In genomic region chr10:88501886-88502765, GRCm38 (mm10) we compare ENCODE assay signal across 10 mouse cellular contexts. TPM values are rescaled to one million over a fixed set of nuclear protein-coding genes. Genes with fewer than 3 reads are reported as not detected.
DNase-seq lines count a peak whose midpoint lies in the region; ATAC-seq and TF ChIP-seq lines count a peak whose summit lies in the region.
"Had no signal": no experiment of that assay in that cellular context is flagged by ENCODE, and none has a peak within 500 bp of the region (broad histone marks: within the 10 kb centered on the region; RNA-seq: fewer than 3 reads in every experiment).

No protein-coding gene starts in this region.

- H3K4me3 ChIP-seq in gastrocnemius, adult 2 months, result peak overlapping the region; percentile 79
- H3K4me3 ChIP-seq in brown adipose tissue, adult 24 weeks (ENCODE audit: insufficient read depth, low read depth, low read length), result peak overlapping the region; percentile 63
- H3K4me3 ChIP-seq in heart, embryonic 12.5 days, result no peak overlapping the region
- H3K4me3 ChIP-seq in limb, embryonic 14.5 days (replicated peaks; ENCODE audit: low read length), result no peak overlapping the region

- no peaks in the 10 kb centered on the region for H3K4me1 ChIP-seq in brown adipose tissue, adult 24 weeks (ENCODE audit: control insufficient read depth, insufficient read depth, insufficient read length, low read length)
- peaks cover 26% of the 10 kb centered on the region for H3K4me1 ChIP-seq in heart, embryonic 12.5 days (replicated peaks)
- H3K4me1 ChIP-seq in limb, embryonic 14.5 days (ENCODE audit: control insufficient read depth, insufficient read depth, low read length), result peaks cover 18% of the 10 kb centered on the region

- H3K27me3 ChIP-seq in heart, embryonic 12.5 days (replicated peaks), result no peaks in the 10 kb centered on the region
- no peaks in the 10 kb centered on the region for H3K27me3 ChIP-seq in limb, embryonic 14.5 days (ENCODE audit: control insufficient read depth, insufficient read depth, low read length)

- H3K36me3 ChIP-seq in heart, embryonic 12.5 days, result no peaks in the 10 kb centered on the region
- H3K36me3 ChIP-seq in limb, embryonic 14.5 days (ENCODE audit: control insufficient read depth, insufficient read depth, low read length), result no peaks in the 10 kb centered on the region
- H3K36me3 ChIP-seq: G1E had no signal

- TF ChIP-seq CTCF in gastrocnemius, adult 2 months (IDR thresholded peaks at IDR 0.05), result no peak

- no peaks in the 10 kb centered on the region; the same call in 1 of the 2 replicates for H3K9me3 ChIP-seq in heart, embryonic 12.5 days (replicated peaks)
- H3K9me3 ChIP-seq in limb, embryonic 14.5 days (ENCODE audit: control insufficient read depth, low read length), result no peaks in the 10 kb centered on the region

- TF ChIP-seq POLR2A in limb, embryonic 14.5 days (IDR thresholded peaks at IDR 0.05; ENCODE audit: borderline replicate concordance, extremely low read depth, insufficient read depth, insufficient read length), result no peak

- no peak overlapping the region for H3K9ac ChIP-seq in heart, embryonic 12.5 days
- no peak overlapping the region for H3K9ac ChIP-seq in limb, embryonic 14.5 days (ENCODE audit: low read depth, low read length, severe bottlenecking)

- 55% methylated on average over 13 of the region's 13 CpGs for WGBS in heart, embryonic 12.5 days
- WGBS in limb, embryonic 14.5 days, result 59% methylated on average over 13 of the region's 13 CpGs

- H3K27ac ChIP-seq in gastrocnemius, adult 2 months, result peak overlapping the region; percentile 92
- H3K27ac ChIP-seq in brown adipose tissue, adult 24 weeks (replicated peaks; ENCODE audit: low read depth, low read length), result peak overlapping the region; percentile 71
- no peak overlapping the region for H3K27ac ChIP-seq in heart, embryonic 12.5 days (ENCODE audit: poor library complexity, severe bottlenecking)
- no peak overlapping the region for H3K27ac ChIP-seq in limb, embryonic 14.5 days (replicated peaks; ENCODE audit: low read depth, low read length)

- no peak for DNase-seq in gastrocnemius, adult 2 months
- no peak for DNase-seq in gastrocnemius, postnatal 25 days
- no peak for DNase-seq in limb, embryonic 14.5 days (ENCODE audit: low spot score)
- DNase-seq in liver, result no peak
- no peak for DNase-seq in thymus, postnatal 14 days

- H3K4me2 ChIP-seq in heart, embryonic 12.5 days, result peak overlapping the region; percentile 2
- peak overlapping the region; percentile 17; the same call in 1 of the 2 replicates for H3K4me2 ChIP-seq in limb, embryonic 14.5 days (replicated peaks; ENCODE audit: low read depth, low read length, severe bottlenecking)

- intact Hi-C loops in gastrocnemius, adult 2 months (cut with DNase I), result loop anchor here (5.0 kb wide), 1 partner anchor 120 kb away; no protein-coding TSS in a partner anchor

- no peak for ATAC-seq in heart, embryonic 12.5 days (ENCODE audit: insufficient number of reproducible peaks, low FRiP score)
- ATAC-seq in limb, embryonic 14.5 days (ENCODE audit: low FRiP score, low read depth), result no peak
- no peak for ATAC-seq in megakaryocyte-erythroid progenitor cell, adult 5-6 weeks (replicated peaks; ENCODE audit: low FRiP score, low TSS enrichment, poor library complexity, severe bottlenecking)

RNA-seq across cellular contexts. Expression of gene Chpt1, which starts 1.7 kb away (rescaled TPM):
- total RNA-seq in gastrocnemius, adult 2 months (2021), result 100 to 1,000 TPM in 1 of 2 experiments, 10 to 100 TPM in 1; 85.2 to 129 TPM
- 100 to 1,000 TPM; 102 to 103 TPM for total RNA-seq in gastrocnemius, postnatal 25 days (2021)
- polyA plus RNA-seq in brown adipose tissue, adult 24 weeks (2012; ENCODE audit: insufficient read depth, insufficient read length, missing spikeins), result 1,269 and 2,124 TPM in 2 replicates
- 38.3 and 38.5 TPM in 2 replicates for polyA plus RNA-seq in heart, embryonic 12.5 days (2016; fragmentation: Nextera tagmentation; extraction: Ambion mirVana)
- 10.3 and 12.5 TPM in 2 replicates for polyA plus RNA-seq in limb, embryonic 14.5 days (2012; rRNA removed)
- 34.3 and 35.9 TPM in 2 replicates for polyA plus RNA-seq in limb, embryonic 14.5 days (2014; fragmentation: Nextera tagmentation; extraction: Ambion mirVana)
- total RNA-seq in megakaryocyte-erythroid progenitor cell, adult 5-6 weeks (2014; fragmentation: Nextera tagmentation), result 6.9 and 7.5 TPM in 2 replicates
- total RNA-seq in megakaryocyte-erythroid progenitor cell, adult 5-6 weeks (2017), result 2.9 and 7.7 TPM in 2 replicates

RNA-seq across cellular contexts. Expression of gene Sycp3, which starts 42.8 kb away (rescaled TPM):
- not detected for total RNA-seq in gastrocnemius, adult 2 months (2021)
- not detected for total RNA-seq in gastrocnemius, postnatal 25 days (2021)
- polyA plus RNA-seq in brown adipose tissue, adult 24 weeks (2012; ENCODE audit: insufficient read depth, insufficient read length, missing spikeins), result 13.5 and 43.7 TPM in 2 replicates
- polyA plus RNA-seq in heart, embryonic 12.5 days (2016; fragmentation: Nextera tagmentation; extraction: Ambion mirVana), result 0.50 TPM in 1 of 2 replicates, not detected in the other
- 0.10 TPM in 1 of 2 replicates, not detected in the other for polyA plus RNA-seq in limb, embryonic 14.5 days (2012; rRNA removed)
- polyA plus RNA-seq in limb, embryonic 14.5 days (2014; fragmentation: Nextera tagmentation; extraction: Ambion mirVana), result not detected in 2 replicates
- total RNA-seq in megakaryocyte-erythroid progenitor cell, adult 5-6 weeks (2014; fragmentation: Nextera tagmentation), result 1.4 TPM in 1 of 2 replicates, not detected in the other
- not detected in 2 replicates for total RNA-seq in megakaryocyte-erythroid progenitor cell, adult 5-6 weeks (2017)
- total RNA-seq: common myeloid progenitor, adult 5-6 weeks had no signal
- polyA plus RNA-seq: G1E had no signal

Comparison
In these comparisons a context has a peak if more than half of its experiments do, and no peak if none do; other contexts are left out.
1. H3K27ac ChIP-seq: peak in gastrocnemius, adult 2 months (single experiment) and brown adipose tissue, adult 24 weeks (single experiment); none in heart, embryonic 12.5 days (single experiment) and limb, embryonic 14.5 days (single experiment).
2. H3K4me3 ChIP-seq: peak in gastrocnemius, adult 2 months (single experiment) and brown adipose tissue, adult 24 weeks (single experiment); none in heart, embryonic 12.5 days (single experiment) and limb, embryonic 14.5 days (single experiment).
3. RNA of gene Chpt1, which starts 1.7 kb away (total RNA-seq): 85.2 to 129 TPM in gastrocnemius, adult 2 months and 102 to 103 TPM in gastrocnemius, postnatal 25 days; 2.9 to 7.7 TPM in megakaryocyte-erythroid progenitor cell, adult 5-6 weeks; every median in the first group is over 4 times any median in the second.